Mouse (Mus musculus): ENCODE results near the gene Gbp2b. TPM values are rescaled to one million over a fixed set of nuclear protein-coding genes. Genes with fewer than 3 reads are reported as not detected.
"Not testable (repeated sequence)": the region's sequence is repeated elsewhere in the genome, so short reads cannot be mapped to it uniquely, and the experiment has no call there.

The Gbp2b gene
- polyA plus RNA-seq (2016; fragmentation: Nextera tagmentation; extraction: Ambion mirVana), result not detected in 2 replicates

DNA sequence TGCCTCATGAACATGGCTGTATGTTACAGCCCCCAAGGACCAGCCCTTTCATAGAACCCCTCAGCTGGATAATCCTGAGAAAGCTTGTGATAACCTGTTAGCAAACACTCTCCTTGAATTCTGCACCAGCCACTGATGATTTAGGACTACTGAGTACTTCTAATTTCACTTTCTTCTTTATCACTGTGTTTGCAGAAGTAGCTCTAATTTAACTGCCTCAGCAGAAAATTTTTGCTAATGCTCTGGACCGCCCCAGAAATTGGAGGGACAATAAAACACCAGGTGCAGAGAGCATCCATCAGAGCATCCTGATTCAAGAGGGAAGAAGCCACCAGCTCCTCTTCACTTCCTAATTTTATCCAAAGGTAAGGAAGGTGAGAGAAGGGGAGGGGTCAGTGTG lies at the start of gene Gbp2b:
Gene Gbp2b, plus strand, starts transcription at position 301 of the 400 bp plus-strand sequence.
- H3K9me3 ChIP-seq (replicated peaks), result no peaks in the 10 kb centered on the region
- DNase-seq (ENCODE audit: low spot score), result no peak
- H3K27me3 ChIP-seq (ENCODE audit: low read depth, poor library complexity, severe bottlenecking), result no peaks in the 10 kb centered on the region
- no peak within 1 kb of the TSS for H3K4me3 ChIP-seq
- H3K27ac ChIP-seq, result no peak within 1 kb of the TSS
- H3K36me3 ChIP-seq, result no peaks in the 10 kb centered on the region
- no peaks in the 10 kb centered on the region for H3K4me1 ChIP-seq
- WGBS, result 68% methylated on average over 1 of the region's 1 CpGs

DNA sequence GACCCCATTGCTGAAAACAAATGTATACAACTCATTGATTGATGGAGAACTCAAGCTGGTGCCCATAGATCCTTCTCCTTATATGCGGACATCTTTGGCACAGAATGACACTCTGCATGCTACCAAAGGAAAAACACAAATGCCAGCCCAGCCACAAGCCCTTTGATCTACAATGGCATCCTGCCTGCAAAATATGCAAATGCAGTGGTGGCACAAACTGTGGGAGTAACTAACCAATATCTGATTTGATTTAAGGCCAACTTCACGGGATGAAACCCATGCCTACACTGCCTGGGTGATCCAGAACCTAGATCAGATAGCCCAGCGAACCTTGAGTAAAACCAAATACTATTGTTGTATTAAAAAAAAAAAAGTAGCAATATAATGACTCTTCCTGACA lies 48.0 kb upstream of the Gbp2b start:
- no peak for DNase-seq (ENCODE audit: low spot score)
- 89% methylated on average over 3 of the region's 3 CpGs for WGBS
- no peaks in the 10 kb centered on the region for H3K36me3 ChIP-seq

DNA sequence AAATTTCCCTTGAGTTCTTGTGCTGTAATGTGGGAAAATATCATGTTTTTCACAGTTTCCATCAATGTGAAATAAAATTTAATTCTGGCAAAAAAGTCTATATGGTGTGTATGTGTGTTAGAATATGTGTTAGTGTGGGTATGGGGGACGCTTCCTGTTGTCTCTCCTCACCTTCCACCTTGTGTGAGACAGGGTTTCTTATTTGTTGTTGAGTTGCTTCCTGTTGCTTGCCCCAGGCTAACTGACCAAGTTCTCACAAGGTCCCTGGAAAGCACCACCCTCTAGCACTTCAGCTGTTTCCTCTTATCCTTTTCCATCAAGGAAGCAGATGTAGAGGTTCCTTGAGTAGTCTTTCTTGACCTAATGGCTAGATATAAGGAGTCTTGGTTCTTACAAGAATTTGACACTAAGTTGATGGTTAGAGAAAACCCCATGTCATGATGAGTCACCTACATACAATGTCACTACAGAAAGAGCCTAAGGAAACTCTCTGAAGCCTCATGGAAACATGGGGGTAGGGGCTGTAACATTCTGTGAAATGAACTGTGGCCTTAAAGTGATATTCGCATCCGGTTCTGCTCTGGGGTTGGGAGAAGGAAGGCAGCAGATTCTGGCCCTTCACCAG lies 44.5 kb upstream of the Gbp2b start:
- WGBS, result 89% methylated on average over 3 of the region's 3 CpGs
- no peak for DNase-seq (ENCODE audit: low spot score)
- Histone ChIP-seq H3K4me1 (no peaks in the 10 kb centered on the region), H3K9me3 (replicated peaks) (no peaks in the 10 kb centered on the region), H3K27me3 (ENCODE audit: low read depth, poor library complexity, severe bottlenecking) (no peaks in the 10 kb centered on the region), H3K4me3 (no peak overlapping the region), H3K27ac (no peak overlapping the region), H3K36me3 (no peaks in the 10 kb centered on the region)

More for the DNA sequence above, 48.0 kb upstream of the Gbp2b start:
- Histone ChIP-seq H3K4me1 (no peaks in the 10 kb centered on the region), H3K4me3 (no peak overlapping the region), H3K9me3 (replicated peaks) (no peaks in the 10 kb centered on the region), H3K27me3 (ENCODE audit: low read depth, poor library complexity, severe bottlenecking) (no peaks in the 10 kb centered on the region), H3K27ac (no peak overlapping the region)

DNA sequence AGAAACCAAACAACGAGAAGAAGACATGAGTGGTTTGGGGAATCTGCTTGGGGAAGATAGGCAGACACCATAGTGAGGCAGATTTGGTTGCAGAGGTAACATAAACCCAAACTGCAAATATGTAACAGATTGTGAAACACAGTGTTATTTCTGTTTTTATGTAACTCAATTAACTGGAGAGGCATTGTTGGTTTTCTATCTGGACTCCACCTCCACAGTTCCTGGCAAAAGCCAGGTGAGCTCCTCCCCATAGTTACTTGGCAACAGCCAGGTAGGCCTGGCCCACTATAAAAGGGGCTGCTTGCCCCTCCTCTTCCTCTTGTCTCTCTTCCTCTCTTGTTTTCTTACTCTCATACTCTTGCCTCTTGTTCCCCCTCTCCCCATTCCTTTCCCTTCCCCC lies 40.0 kb upstream of the Gbp2b start:
- WGBS, result 97% methylated on average over 1 of the region's 1 CpGs
- H3K4me3 ChIP-seq, result no peak overlapping the region
- H3K27ac ChIP-seq, result no peak overlapping the region
- H3K27me3 ChIP-seq (ENCODE audit: low read depth, poor library complexity, severe bottlenecking), result no peaks in the 10 kb centered on the region
- DNase-seq (ENCODE audit: low spot score), result no peak
- no peaks in the 10 kb centered on the region for H3K9me3 ChIP-seq (replicated peaks)
- H3K4me1 ChIP-seq, result no peaks in the 10 kb centered on the region
- no peaks in the 10 kb centered on the region for H3K36me3 ChIP-seq

DNA sequence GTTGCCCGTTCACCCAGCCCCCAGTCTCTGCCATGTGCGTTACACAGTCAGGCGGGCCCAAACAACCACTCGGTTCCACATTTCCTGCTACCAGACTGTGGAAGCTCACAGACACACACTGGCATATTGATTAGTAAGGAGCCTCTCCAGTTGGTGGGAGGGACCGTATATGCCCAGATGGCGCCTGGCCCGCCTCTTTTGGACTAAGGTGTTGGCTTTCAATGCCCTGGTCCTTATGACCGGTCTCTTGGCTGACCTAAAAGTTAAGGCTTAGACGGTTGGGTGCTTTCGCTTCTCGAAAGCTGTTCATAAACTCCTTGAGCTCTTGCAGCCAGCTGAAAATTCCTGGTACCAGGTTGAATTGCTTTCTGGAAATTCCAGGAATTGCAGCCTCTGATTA lies 39.0 kb upstream of the Gbp2b start:
- Histone ChIP-seq H3K4me3 (no peak overlapping the region), H3K4me1 (peaks cover 7% of the 10 kb centered on the region), H3K9me3 (replicated peaks) (no peaks in the 10 kb centered on the region), H3K36me3 (no peaks in the 10 kb centered on the region), H3K27ac (no peak overlapping the region), H3K27me3 (ENCODE audit: low read depth, poor library complexity, severe bottlenecking) (no peaks in the 10 kb centered on the region)
- DNase-seq (ENCODE audit: low spot score), result no peak
- 91% methylated on average over 11 of the region's 11 CpGs for WGBS

DNA sequence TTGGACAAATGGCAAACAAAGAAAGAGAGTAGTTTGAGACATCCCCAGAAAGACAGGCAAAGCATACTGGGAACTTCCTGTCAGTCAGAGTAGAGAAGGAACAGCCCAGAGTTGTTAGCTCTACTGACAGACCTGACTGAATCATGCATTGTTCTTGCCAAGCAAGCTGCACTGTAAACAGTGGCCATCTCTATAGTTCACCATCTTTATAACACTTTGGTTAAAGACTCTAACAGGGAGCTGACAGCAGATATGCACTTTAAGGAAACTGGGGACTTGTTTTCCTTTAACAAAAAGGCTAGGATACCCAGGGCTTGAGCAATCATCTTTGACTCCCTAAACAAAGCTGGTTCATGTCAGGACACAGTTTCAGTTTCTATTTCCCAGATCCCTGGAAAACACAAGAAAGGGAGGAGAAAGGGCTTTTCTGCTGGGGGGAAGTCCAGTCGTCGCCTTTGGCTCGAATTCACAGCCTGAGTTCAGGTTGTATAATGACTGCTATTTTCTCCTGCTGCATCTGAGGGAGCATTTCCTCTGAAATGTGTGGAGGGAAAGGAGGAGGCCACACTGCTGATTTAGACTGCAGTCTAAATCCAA lies 34.9 kb upstream of the Gbp2b start, which contains the start of gene Gbp3:
Gene Gbp3, plus strand, starts transcription at position 395 of the 597 bp plus-strand sequence.
- no peak for DNase-seq (ENCODE audit: low spot score)
- H3K27ac ChIP-seq, result 0 out of 2 replicates have a peak within 1 kb of the TSS, but pooled peaks have one; percentile 36
- peaks cover 9% of the 10 kb centered on the region for H3K4me1 ChIP-seq
- H3K27me3 ChIP-seq (ENCODE audit: low read depth, poor library complexity, severe bottlenecking), result no peaks in the 10 kb centered on the region
- H3K9me3 ChIP-seq (replicated peaks), result no peaks in the 10 kb centered on the region
- H3K4me3 ChIP-seq, result peak within 1 kb of the TSS; percentile 44
- no peaks in the 10 kb centered on the region for H3K36me3 ChIP-seq
- 35% methylated on average over 3 of the region's 3 CpGs for WGBS

DNA sequence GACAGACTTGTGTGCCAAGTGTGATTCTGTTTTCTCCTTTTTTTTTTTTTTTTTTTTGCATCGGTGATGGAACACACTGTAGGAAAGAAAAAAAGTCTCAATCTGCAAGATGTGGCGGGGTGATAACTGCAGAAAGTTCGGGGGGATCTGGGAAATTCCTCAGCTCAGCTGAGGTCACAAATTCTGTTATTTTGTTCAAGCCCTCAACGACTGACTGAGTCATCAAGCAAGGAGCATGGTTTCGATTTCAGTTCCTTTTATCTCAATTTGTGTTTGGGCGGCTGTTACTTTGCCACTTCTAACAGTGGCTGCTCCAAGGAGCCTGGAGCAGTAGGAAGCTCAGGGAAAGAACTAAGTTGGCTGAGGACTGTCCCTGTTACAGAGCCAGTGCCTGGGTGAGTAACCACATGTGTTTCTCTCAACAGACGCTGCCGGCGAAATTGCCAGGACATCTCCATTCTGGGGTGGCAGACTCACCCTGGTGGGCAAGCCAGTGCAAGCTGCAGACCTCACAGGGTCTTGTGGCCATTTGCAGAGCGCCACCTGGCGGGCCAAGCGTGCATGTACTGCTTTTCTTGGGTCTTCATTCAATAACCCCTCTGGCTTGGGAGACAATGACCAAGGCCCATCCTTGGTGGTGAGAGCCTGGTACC lies 34.2 kb upstream of the Gbp2b start:
- Histone ChIP-seq H3K4me3 (peak overlapping the region; percentile 44), H3K27me3 (ENCODE audit: low read depth, poor library complexity, severe bottlenecking) (no peaks in the 10 kb centered on the region), H3K4me1 (peaks cover 9% of the 10 kb centered on the region), H3K27ac (0 out of 2 replicates have a peak overlapping the region, but pooled peaks have one; percentile 36), H3K36me3 (no peaks in the 10 kb centered on the region), H3K9me3 (replicated peaks) (no peaks in the 10 kb centered on the region)
- DNase-seq (ENCODE audit: low spot score), result peak; percentile 86
- WGBS, result 16% methylated on average over 12 of the region's 12 CpGs

DNA sequence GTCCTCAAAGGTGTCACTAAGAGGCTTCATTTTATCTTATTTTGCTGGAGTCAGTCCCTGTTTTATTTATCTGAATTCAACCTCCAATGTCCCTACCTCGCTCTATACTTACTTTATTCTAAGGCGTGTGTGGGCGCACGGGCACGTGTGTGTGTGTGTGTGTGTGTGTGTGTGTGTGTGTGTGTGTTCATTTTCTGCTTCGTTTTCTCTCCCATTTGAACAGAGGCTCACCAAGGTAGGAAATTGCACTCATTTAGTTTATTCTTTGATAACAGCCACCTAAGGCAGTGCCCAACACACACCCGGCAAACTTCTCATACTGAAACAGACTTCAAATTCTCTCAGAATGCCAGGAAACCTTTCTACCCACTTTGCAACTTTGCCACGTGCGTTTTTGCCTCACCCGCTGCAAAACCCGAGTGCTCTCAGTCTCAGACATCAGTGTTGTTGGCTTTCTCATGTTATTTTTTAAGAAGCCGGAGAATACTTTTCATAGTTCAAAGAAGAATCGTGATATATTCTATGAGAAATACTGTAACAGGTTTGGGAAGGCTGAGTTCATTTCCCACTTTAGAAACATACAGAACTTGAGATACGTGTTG lies 33.5 kb upstream of the Gbp2b start:
- H3K4me1 ChIP-seq, result peaks cover 9% of the 10 kb centered on the region
- H3K27ac ChIP-seq, result no peak overlapping the region
- H3K4me3 ChIP-seq, result no peak overlapping the region
- no peaks in the 10 kb centered on the region for H3K27me3 ChIP-seq (ENCODE audit: low read depth, poor library complexity, severe bottlenecking)
- no peak for DNase-seq (ENCODE audit: low spot score)
- WGBS, result 86% methylated on average over 14 of the region's 14 CpGs
- no peaks in the 10 kb centered on the region for H3K9me3 ChIP-seq (replicated peaks)
- H3K36me3 ChIP-seq, result no peaks in the 10 kb centered on the region

DNA sequence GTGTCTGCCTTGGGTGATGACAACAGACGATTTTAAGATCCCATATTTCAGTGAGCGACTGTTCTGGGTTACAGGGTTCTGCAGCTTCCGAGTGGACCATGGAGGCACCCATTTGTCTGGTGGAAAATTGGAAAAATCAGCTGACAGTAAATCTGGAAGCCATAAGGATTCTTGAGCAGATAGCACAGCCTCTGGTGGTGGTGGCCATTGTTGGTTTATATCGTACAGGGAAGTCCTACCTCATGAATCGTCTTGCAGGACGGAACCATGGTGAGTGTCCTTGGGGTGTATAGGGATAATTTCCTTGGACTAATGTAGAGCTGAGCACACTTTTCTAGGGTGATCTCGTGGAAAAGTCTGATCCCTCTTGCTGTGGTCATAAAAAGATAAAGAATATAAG lies 33.0 kb upstream of the Gbp2b start:
- Histone ChIP-seq H3K4me3 (no peak overlapping the region), H3K36me3 (no peaks in the 10 kb centered on the region), H3K27ac (no peak overlapping the region), H3K9me3 (replicated peaks) (no peaks in the 10 kb centered on the region), H3K27me3 (ENCODE audit: low read depth, poor library complexity, severe bottlenecking) (no peaks in the 10 kb centered on the region), H3K4me1 (peaks cover 9% of the 10 kb centered on the region)
- 89% methylated on average over 7 of the region's 7 CpGs for WGBS
- DNase-seq (ENCODE audit: low spot score), result no peak

DNA sequence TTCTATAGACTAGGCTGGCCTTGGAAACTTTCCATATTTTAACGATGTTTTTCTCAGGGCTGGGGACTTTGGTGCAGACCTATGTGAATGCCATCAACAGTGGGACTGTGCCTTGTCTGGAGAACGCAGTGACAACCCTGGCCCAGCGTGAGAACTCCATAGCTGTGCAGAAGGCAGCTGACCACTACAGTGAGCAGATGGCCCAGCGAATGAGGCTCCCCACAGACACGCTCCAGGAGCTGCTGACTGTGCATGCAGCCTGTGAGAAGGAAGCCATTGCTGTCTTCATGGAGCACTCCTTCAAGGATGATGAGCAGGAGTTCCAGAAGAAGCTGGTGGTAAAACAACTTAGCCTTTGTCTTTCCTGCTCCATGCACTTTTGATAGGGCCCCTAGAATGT lies 27.2 kb upstream of the Gbp2b start:
- H3K4me1 ChIP-seq; H3K27me3 ChIP-seq (ENCODE audit: low read depth, poor library complexity, severe bottlenecking); H3K36me3 ChIP-seq; H3K4me3 ChIP-seq; DNase-seq (ENCODE audit: low spot score); H3K9me3 ChIP-seq (replicated peaks); H3K27ac ChIP-seq: not testable (repeated sequence)
- 82% methylated on average over 5 of the region's 5 CpGs for WGBS

DNA sequence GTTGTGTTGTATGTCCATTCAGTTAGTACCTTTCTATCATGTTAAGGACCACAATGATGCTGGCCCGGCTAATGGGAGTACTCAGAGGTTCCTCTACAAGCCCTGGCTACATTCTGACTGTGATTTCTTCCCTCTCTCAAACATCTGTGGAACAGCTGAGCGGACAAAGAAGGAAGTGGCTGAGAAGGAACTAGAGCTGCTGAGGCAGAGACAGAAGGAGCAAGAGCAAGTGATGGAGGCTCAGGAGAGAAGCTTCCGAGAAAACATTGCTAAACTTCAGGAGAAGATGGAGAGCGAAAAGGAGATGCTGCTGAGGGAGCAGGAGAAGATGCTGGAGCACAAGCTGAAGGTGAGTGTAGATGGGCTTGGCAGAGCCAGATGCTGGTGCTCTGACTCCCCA lies 23.9 kb upstream of the Gbp2b start:
- H3K9me3 ChIP-seq (replicated peaks), result no peaks in the 10 kb centered on the region
- no peaks in the 10 kb centered on the region for H3K36me3 ChIP-seq
- 87% methylated on average over 4 of the region's 4 CpGs for WGBS
- H3K4me3 ChIP-seq, result no peak overlapping the region
- H3K27ac ChIP-seq, result no peak overlapping the region
- DNase-seq (ENCODE audit: low spot score), result no peak
- no peaks in the 10 kb centered on the region for H3K4me1 ChIP-seq
- no peaks in the 10 kb centered on the region for H3K27me3 ChIP-seq (ENCODE audit: low read depth, poor library complexity, severe bottlenecking)

DNA sequence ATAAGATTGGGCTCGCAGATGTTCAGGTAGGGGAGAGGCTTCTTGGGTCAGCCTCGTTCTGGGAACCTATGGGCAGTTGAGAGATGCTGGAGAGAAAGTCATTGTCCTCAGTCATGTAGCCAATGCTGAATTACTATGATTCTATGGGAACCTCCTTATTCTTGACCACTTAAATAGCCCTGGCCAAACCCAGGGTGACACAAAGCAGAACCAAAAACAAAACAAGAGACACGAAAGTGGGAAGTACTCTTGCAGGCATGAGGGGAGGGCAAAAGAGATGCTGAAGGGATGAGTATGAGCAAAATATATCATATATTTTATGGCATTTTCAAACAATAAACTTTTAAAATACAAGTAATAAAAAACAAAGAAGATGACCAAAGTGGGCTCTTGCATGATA lies 17.5 kb upstream of the Gbp2b start:
- Histone ChIP-seq H3K36me3 (no peaks in the 10 kb centered on the region), H3K27me3 (ENCODE audit: low read depth, poor library complexity, severe bottlenecking) (no peaks in the 10 kb centered on the region), H3K27ac (no peak overlapping the region), H3K4me3 (no peak overlapping the region), H3K9me3 (replicated peaks) (no peaks in the 10 kb centered on the region), H3K4me1 (no peaks in the 10 kb centered on the region)
- no peak for DNase-seq (ENCODE audit: low spot score)
- 87% methylated on average over 3 of the region's 3 CpGs for WGBS

DNA sequence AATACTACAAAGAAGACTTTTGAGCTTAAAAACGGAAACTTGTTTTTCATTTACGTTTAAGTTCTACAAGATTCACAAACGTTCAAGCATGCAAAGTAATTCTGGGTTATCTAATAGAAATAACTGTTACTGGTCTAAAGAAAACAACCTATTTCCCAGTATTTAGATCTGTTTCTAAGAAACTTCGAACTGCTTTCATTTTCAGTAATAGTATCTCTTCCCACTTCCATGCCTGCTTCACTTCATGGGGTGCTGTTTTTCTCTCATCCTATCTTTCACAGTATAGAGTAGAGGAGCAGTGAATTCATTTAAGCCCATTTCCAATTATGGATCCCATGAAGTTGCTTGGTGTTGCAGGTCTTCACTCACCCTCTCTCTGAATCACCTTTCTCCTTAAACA lies 16.3 kb upstream of the Gbp2b start:
- H3K27ac ChIP-seq, result no peak overlapping the region
- 87% methylated on average over 4 of the region's 4 CpGs for WGBS
- no peak for DNase-seq (ENCODE audit: low spot score)
- H3K9me3 ChIP-seq (replicated peaks), result no peaks in the 10 kb centered on the region
- no peaks in the 10 kb centered on the region for H3K27me3 ChIP-seq (ENCODE audit: low read depth, poor library complexity, severe bottlenecking)
- no peaks in the 10 kb centered on the region for H3K36me3 ChIP-seq
- no peaks in the 10 kb centered on the region for H3K4me1 ChIP-seq
- H3K4me3 ChIP-seq, result no peak overlapping the region
